Mouse (Mus musculus): ENCODE measurements around the gene 4930404H24Rik.

GRCm38 (mm10) chr2:153469764-153470163 is 22.8 kb upstream of the 4930404H24Rik start:
- TF ChIP-seq CTCF (IDR thresholded peaks at IDR 0.05; ENCODE audit: control insufficient read depth, insufficient read depth, low read length), result no peak
- TF ChIP-seq POLR2A (IDR thresholded peaks at IDR 0.05; ENCODE audit: borderline replicate concordance, control insufficient read depth, low read depth, low read length), result no peak
